Mouse (Mus musculus): ENCODE data around the gene Ms4a6d.
"Not testable (repeated sequence)": the region's sequence is repeated elsewhere in the genome, so short reads cannot be mapped to it uniquely, and the experiment has no call there.

The Ms4a6d gene

DNA sequence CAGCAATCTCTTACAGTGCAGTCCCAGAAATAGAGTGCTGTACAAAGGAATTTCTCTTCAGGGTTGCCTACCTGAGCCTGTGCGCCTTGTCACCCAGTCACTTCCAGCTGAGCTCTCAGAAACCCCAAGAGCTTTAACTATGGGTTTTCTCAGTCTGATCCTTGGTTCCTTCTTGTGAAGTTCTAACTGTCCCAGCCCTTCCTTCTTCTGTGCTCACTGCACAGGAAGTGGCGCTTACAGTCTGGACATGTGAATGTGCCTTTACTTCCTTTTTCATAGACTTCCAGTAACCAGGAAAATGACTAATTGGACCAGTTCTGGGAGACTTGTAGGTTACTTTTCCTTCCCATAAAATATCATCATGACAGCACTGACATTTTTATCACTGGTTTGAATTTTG lies at the start of gene Ms4a6d:
TSS of gene Ms4a6d (minus strand) at position 247 of the 400 bp plus-strand sequence.
- no peak for DNase-seq (ENCODE audit: low spot score)

DNA sequence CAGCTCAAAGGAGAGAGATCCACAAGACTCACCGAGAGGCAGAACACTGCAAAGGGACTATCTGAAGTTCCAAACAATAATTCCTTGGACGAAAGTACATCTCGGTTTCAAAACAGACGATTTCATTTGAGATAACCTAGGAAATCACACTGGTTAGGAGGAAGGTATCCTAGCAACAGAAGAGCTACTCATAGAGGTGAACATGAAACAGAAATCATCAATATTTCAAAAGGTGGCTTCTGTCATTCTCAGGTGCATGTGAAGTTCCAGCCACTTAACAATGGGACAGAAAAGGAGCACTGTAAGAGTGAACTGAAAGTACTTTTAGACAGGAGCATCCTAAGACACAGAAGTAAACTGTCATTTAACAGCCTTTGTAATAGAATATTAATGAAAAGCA lies 44.9 kb upstream of the Ms4a6d start:
- no peak for DNase-seq (ENCODE audit: low spot score)

DNA sequence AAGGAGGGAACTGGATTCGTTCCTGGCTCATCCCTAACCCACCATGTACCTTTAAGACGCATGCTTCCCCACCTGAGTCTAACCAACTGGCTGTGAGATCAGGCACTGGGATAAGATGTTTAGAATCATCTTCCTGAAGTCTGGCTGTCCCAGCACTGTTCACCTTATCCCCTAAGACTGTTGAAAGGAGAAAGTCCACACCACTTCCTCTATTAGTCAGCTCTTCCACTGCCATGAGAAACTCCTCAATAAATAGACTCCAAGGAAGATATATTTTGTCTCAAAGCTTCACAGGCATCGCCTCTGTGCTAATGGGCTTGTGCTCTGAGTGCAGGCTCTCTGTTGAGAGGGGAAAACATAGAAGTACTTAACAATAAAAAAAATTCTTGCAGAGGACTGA lies 41.5 kb upstream of the Ms4a6d start:
- no peak for DNase-seq (ENCODE audit: low spot score)

DNA sequence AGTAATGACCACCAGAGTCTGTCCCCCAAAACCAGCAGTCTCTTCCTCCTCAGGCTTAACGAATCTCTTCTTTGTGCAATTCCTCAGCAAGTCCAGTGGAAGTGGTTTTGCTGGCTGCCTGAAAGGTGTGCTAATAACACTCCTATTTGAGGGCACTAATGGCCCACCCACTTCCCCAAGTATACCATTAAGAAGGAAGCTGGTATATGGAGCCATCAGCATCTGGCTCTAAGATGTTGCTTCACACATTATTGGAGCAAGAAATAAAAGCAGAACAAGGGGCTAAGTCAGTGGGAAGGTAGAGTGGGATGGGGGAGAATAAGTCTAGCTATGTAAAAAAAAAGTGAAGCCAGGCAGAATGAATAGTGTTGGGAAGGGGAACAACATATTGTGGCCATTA lies 36.1 kb upstream of the Ms4a6d start, which contains the start of gene Ms4a3:
TSS of gene Ms4a3 (minus strand) at position 120 of the 400 bp plus-strand sequence.
- DNase-seq (ENCODE audit: low spot score), result no peak

DNA sequence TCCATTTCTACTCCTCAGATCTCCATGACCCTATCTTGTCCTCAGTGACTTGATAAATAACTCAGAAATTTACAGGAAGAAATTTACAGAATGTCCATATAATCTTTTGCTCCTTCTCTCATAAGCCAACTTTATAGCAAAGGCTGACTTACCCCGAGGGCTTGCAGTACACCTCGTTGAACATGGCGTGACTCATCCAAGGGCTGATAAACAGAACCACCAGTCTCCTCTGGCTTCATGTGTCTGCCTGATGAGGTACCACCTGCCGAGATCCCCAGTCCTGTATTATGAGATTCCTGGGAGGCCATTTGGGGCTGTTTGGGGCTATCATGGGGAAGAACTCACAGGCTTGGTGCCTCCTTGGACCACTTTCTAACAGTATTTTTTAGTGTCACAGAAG lies 34.4 kb upstream of the Ms4a6d start:
- DNase-seq (ENCODE audit: low spot score), result no peak

DNA sequence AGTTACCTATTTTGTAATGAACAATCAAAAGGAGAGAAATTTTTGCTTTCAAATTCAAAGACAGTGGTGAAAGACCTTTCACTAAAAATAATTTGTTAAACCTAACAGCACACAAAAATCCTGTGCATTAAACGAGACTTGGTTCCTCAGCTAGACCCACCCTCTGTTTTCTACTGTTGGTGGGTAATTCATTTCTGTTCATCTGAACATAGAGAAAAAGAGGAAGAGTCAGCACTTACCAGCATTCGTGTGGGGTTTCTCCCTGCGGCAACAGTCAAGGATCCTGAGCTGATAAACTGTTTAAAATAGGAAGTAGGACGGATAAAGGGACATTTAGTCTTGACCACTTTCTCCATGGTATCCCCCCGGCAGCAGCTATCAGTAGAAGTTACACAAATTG lies 30.9 kb upstream of the Ms4a6d start:
- no peak for DNase-seq (ENCODE audit: low spot score)

DNA sequence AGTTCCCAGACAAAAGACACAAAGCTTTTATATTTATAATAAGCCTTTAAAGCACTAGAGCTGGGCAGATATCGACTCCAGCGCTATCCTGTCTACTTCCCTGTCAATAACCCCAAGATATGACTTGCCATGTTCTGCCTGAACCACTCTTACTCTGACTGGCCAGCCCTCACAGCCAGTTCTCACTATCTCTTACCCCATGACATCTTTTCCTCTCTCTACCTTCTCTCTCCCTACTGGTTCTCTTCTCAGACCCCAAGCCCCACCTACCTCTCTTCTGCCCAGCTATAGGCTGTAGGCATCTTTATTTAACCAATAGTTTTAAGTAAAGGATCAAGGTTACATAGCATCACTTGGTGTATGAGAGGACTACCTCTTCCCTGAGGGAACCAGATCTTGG lies 29.7 kb upstream of the Ms4a6d start:
- no peak for DNase-seq (ENCODE audit: low spot score)

DNA sequence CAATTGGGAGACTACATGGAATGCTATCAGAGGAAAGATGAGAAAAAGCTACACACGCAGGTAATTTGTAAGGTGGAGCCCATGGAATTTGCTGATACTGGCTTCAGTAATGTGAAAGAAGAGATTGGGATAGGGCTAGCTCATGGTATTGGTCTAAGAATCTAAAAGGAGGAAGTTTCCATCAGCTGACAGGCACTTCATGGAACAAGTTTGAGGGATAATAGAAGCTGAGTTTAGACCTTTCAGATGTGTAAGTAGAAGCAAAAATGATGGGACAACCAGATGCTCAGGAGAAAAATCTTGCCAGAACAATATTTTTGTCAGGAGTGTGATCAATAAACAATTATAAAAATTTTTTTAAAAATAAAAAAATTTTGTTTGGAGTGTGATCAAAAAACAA lies 29.1 kb upstream of the Ms4a6d start:
- no peak for DNase-seq (ENCODE audit: low spot score)

DNA sequence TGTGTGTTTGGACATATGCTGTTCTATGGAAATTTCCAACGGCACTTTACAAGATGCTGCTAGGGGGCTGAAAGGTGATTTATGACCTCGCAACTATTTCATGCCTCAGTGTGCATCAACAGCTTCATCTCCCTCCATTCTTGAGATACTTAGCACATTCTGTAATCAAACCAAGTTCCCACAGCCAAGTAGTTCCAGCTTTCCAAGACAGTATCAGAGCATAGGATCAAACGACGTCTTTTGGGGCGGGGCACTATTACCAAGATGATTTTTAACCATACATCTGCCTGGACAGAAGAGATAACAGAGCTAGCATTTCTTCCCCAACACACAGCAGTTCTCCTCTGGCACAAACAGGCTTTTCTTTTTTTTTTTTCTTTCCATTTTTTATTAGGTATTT lies 20.6 kb upstream of the Ms4a6d start:
- no peak for DNase-seq (ENCODE audit: low spot score)

DNA sequence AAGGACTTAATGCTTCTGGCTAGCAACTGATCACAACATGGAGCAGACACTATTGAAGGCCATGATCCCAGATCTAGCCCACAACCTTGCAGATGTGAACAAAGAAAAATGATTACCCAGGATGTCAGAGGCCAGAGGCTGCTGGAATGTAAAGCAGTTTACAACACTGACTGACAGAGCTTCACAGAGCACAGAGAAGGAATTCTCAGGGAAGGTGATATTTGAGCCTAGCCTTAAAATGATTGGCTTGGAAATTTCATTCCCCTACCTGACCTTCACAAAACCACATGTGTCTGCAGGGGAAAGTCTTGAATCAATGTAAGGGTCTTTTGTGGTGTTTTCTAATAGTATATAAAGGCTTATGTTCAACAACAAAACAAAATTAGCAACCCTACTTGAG lies 20.2 kb upstream of the Ms4a6d start:
- no peak for DNase-seq (ENCODE audit: low spot score)

DNA sequence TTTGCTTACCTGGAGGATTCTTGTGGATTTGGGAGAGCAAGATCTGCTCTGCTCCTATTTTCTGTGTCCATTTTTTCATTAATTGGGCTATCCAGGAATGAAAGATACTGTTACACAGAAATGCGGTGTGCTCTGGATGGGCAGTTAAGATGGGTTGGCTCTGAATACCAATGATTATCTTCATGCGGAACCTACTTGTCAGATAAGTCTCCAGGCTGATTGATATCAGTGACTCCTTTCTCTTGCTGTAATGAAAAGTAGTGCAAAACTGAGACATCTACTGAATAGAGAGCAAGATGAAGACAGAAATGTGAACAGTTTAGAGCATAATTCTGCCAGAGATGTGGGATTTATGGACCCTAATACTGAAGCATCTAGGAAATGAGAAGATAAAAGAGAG lies 18.9 kb upstream of the Ms4a6d start, which contains the start of gene Ms4a2:
TSS of gene Ms4a2 (minus strand) at position 169 of the 400 bp plus-strand sequence.
- no peak for DNase-seq (ENCODE audit: low spot score)

DNA sequence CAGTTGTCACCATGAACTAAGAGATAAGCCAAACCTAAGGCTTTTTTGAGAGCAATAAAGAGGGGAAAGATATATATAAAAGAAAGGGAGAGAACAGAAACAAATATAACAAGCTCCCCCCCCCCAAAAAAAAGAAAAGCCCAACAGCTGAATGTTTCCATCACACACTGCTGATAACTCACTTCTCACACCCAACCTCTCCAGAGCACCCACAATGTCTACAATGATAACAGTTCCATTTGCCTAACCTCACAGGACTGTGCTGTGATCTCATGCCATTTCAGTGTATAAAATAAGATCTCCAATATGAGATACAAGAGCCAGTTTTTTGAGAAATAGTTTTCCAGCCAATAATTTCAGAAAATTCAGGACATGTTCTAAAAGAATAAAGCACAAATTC lies 13.3 kb upstream of the Ms4a6d start:
- no peak for DNase-seq (ENCODE audit: low spot score)

DNA sequence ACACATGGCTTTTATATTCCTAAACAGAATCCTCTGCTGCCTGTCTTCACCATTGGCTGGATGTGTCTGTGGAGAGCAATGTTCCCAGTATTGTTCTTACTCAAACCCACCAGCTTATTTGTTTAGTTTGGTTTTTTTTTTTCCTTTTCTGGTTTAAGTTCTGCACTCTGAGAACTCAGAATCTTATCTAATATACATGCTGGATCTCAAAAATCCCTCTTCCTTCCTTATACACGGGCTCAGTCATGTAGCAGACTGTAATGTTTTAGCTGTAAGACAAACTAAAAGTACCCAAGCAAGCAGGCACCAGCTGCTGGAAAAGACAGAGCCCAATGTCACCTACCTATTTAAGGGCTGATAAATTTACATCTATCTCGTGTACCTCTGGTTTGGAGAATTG lies 10.2 kb upstream of the Ms4a6d start:
- no peak for DNase-seq (ENCODE audit: low spot score)

DNA sequence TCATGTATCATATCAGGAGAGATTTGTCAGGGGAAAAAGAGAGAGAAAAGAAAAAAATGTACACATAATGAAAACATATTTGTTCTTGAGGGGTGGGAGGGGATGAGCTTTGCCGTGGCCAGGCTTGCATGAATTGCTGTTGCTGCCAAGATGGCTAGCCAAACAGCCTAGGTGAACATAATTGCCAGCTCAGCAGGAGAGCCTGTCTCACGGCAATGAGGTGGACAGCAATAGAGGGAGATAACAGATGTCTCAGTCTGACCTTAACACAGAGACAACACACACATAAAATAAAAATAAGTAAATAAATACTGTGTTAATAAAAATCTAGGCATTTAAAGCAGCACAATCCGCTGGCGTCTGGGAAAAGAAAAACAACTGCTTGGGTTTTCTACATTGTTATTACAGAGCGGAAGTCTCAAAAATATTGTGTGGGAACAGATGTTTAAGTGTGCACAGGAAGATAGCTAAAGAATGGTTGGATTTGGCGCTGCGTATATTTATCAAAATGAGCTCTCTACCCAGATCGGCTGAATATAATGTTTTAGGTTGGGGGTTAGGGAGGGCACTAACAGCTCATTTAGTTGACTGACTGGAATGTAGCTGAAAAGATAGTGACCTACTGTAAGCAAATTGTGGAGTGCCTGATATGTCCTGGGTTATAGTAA lies 9.3 kb upstream of the Ms4a6d start:
- no peak for DNase-seq (ENCODE audit: low spot score)

DNA sequence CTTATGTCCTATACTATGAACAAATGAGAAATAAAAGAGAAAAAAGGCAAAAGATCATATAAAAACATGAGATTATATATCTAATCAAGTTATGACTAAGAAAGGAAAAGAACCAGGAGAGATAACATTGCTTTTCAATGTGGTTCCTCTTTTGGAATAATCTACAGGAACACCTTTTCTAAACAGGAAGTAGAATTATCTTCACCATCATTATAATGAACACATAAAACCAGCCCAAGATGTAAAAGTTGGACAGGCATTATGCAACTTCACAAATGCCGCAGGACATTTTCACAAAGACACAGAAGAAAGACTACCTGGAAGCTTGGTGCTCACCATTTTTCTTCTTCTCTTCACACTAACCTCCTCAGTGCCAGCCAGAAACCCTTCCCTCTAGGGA lies 8.4 kb upstream of the Ms4a6d start:
- no peak for DNase-seq (ENCODE audit: low spot score)

DNA sequence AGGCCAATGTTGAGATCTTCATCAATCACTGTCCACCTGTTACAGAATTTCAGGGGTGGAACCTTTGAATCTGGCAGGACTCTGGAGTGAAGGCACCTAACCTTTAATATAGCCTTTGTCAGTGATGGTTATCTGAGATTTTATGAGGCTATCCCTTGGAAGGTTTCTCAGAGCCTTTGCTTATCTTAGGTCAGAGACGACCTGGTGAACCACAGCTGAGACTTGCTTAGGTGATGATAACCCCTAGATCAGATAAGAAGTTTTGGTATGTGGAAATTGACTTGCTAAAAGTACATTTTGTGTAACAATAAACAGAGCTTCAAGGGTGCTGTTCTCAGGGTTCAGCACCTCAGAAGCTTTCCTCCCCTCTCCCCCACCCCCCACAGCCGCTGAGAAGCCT lies 7.6 kb upstream of the Ms4a6d start:
- no peak for DNase-seq (ENCODE audit: low spot score)

DNA sequence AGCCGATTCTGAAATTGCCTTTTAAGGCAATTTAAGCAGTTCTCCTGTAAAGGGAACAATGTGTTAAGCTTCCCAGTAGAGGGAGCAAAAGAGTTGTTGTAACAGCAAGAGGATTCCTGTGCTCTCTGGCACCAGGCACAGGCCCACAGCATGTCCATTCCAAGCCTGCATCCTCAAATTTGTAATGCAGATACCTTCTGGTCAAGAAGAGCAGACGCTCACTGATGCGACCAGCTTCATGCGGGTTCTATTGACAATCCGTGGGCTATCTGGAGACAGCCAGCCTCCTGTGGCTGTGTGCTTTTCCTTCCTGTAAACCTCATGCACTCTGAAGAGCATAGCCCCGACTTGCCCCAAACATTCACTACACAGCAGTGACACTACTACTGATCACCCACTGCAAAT lies 6.9 kb upstream of the Ms4a6d start:
- DNase-seq (ENCODE audit: low spot score), result no peak

DNA sequence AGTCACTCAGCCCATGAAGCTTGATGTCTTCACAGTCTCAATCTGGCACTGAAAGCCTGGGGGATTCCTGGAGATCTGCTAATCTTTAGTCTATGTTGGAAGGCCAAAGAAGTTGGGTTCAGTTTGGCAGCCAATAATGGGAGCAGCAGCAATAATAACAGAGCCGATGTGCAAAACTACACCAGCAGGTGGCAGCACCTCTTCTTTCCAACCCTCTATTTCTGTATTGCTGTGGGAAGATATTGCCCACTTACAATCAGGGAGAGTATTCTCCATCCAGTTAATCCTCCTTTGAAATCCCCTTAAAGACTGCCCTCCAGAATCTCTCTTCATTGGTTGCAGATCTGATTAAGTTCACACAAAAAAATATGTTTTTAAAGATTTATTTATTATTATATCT lies 3.5 kb upstream of the Ms4a6d start:
- DNase-seq (ENCODE audit: low spot score), result no peak

DNA sequence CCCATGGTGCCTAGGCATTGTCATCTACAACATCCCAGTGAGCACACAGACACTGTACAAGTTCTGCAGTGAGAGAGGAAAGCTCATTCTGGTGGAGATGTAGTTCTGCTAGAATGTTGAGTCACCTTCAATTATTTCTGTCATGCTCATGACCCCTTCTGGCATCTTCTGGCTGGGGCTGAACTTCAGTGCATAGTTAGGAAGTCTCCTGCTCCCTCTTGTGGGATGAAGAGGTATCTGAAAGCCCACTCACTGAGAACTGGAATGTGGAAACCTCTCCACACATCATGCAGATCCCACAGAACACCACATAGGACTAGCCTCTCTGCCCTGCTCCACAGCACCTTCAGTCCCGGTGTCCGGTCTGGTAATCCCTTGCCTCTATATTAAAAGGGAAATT lies 2.6 kb downstream of the Ms4a6d start:
- DNase-seq (ENCODE audit: low spot score), result peak; percentile 58

DNA sequence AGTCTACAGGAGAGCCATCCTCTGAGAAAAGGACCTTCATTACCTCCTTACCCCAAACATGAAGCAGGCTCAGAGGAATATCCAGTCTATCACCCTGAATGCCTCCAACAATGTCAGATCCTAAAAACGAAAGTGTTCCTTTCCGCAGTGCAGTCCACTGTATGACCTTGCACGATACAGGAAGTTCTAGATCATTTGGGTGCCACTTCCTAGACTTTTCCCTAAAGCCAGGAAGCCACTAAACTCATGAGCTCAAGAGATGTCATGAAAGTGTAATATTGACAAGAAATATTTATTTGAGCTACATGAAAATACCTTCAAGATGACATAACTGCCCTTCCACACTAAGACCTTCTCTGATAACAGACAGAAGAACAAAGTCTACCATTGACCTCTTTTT lies 3.3 kb downstream of the Ms4a6d start:
- no peak for DNase-seq (ENCODE audit: low spot score)

DNA sequence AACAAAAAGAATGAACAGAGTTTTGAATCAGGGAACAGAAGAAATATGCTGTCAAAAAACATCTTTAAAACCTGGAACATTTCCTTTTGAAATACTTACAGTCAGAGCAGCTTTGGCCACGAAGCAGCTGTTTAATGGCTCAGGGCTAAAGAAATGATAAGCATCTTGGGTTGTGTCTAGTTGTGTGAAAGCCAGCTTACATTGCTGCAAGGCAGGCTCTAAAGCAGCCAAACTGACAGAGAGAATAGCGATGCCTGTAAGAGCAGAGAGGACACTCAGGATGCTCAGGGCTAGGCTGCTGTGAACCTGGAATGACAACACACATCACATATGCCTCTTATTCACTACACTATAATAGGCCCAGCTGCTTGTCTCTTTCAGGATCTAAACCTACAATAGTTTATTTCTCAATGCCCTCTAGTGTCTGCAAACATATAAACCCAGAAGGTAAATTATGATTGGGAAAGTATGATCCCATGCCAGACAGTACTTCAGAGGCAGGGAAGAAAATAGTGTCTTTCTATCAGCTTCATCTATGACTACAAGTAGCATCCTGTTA lies 14.7 kb downstream of the Ms4a6d start:
- DNase-seq (ENCODE audit: low spot score), result no peak

DNA sequence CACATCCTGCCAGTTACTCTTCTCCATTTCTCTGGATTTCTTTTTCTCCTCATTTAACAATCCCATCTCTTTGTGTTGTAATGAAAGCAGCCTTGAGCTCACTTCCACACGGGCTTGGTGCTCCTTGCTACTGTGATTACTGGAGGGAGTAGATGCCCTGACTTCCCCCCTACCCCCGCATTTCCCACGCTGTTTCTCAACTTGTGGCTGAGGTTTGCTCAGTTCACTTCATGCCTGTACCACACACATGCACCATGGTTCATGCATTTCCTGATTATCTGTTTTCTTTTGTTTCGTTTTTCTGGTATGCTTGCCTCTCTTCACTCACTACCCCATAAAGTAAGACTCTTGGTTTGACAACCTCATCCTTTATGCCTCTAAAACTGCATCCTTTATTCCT lies 15.4 kb downstream of the Ms4a6d start:
- no peak for DNase-seq (ENCODE audit: low spot score)

DNA sequence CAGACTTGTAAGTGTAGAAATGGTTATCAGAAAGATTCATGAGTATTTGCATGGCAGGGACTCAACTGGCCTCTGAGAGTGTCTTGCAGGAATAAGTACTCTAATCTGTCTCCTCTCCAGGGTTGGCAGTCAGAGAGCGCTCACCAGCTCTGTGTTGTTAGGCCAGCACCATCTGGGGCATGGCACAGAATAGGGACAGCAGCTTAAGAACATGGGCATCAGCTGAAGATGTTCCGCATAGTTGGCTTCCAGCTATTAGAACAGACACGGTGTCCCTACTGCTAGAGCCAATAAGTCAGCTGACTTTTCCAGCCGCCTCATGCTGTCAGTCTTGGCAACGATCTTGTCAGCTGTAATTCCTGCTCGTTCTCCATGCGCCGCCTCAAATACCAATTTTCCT lies 29.7 kb downstream of the Ms4a6d start:
- no peak for DNase-seq (ENCODE audit: low spot score)

DNA sequence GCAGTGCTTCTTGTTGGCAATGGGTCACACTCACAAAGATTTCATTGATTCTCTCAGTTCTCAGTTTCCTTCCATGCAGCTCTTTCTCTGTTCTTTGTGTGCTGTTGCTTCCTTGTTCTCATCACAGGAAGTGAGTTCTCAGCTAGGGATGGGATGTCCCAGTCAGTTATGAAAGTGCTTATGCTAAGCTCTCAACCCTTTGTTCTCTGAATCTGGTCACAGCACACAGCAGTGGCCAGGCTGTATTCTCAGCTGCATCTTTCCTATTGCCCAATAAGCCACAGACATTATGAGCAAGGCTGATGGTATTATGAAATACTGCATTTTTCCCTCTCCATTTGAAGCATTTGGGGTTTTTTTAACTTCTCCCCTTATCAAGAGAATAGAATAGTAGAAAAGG lies 45.1 kb downstream of the Ms4a6d start:
- DNase-seq (ENCODE audit: low spot score), result not testable (repeated sequence)

Measured in layer of hippocampus, adult 9-10 months (tissue).